Mouse (Mus musculus) lung, postnatal 10 days (tissue): ENCODE measurements around the gene Ddx21.
"Not testable (repeated sequence)": the region's sequence is repeated elsewhere in the genome, so short reads cannot be mapped to it uniquely, and the experiment has no call there.

Experiments
- DNase-seq: peaks from one replicate; pipeline ENCODE4 v3.0.0; 2021

Ddx21 gene

GRCm38 (mm10) chr10:62602177-62603040 is at the start of gene Ddx21:
Ddx21 (minus strand) TSS chr10:62602281.
- DNase-seq: peak; percentile 93

DNA sequence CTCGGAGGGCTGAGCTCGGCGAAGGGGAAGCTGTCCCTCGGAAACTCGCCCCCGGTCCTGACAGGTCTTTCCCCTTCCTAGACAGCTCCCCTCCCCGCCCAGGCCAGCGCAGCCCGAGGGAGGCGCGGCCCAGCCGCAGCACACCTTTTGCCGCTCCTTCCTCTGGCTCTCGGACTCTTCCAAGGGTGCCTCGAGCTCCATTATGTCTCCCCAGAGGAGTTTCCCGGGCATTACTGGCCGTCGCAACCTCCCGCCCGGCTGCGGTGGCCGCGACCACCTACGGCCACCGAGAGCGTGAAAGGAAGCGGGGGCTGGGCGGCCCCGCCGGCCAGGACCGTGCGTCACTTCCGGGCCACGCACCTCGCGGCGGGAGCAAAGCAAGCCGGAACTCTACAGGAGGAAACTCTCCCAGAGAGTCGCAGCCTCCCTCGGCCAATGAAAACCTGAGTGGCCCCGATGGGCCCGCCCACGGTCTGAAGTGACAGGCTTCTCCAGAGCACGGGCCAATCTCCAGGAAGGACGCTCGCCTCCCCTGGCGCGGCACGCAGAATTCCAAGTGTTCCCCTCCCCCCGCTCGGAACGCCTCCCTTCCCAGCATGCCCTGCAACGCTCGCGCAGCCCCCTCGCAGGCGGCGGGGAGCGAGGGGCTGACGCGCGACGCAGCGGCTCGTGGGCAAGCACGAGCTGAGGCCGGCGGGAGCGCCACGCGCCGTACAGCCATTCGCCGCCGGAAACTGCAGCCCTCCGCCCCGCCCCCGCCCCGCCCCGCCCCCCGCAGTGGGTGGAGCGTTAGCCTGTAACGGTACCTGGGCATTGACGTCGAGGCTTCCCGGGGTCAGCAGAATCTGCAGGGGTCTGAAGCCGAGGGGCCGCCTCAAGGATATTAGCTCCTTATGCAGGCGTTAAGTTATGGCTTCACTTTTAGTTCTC is 49.1 kb upstream of the Ddx21 start, which contains the start of gene Ddx50:
Gene Ddx50 (minus strand): TSS at position 338 of the 930 bp plus-strand sequence.
- DNase-seq: peak; percentile 100

DNA sequence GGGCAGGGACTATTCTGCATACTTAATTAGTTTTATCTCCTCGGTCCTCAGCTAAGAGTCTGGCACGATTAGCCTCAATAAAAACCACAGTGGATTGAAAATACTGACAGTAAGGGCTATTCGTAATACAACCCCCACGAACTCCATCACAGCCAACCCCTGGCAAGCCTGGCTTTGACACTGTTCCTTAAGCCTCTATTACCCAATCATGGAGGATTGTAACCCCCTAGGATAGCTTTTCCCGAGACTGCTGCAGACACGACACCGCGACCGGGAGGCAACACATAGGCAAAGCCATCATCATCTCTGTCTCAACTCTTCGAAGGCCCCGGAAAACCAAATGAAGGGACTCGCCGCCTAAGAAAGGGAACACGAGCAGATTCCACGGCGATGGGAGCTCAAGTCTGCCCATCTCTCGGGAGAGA is 48.3 kb upstream of the Ddx21 start:
- peak; percentile 40 for DNase-seq

DNA sequence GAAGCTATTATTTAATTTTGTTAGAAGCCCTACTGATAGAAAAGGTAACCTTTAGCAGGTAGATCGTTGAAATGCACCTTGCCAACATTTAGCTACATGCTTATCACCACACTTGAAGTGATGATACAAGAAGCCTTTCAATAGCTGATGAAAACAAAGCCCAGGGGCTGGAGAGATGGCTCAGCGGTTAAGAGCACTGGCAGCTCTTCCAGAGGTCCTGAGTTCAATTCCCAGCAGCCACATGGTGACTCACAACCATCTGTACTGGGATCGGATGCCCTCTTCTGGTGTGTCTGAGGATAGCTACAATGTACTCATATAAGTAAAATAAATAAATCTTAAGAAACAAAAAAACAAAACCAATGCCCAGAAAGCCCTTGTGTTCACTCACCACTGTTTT is 2.1 kb upstream of the Ddx21 start:
- no peak for DNase-seq

DNA sequence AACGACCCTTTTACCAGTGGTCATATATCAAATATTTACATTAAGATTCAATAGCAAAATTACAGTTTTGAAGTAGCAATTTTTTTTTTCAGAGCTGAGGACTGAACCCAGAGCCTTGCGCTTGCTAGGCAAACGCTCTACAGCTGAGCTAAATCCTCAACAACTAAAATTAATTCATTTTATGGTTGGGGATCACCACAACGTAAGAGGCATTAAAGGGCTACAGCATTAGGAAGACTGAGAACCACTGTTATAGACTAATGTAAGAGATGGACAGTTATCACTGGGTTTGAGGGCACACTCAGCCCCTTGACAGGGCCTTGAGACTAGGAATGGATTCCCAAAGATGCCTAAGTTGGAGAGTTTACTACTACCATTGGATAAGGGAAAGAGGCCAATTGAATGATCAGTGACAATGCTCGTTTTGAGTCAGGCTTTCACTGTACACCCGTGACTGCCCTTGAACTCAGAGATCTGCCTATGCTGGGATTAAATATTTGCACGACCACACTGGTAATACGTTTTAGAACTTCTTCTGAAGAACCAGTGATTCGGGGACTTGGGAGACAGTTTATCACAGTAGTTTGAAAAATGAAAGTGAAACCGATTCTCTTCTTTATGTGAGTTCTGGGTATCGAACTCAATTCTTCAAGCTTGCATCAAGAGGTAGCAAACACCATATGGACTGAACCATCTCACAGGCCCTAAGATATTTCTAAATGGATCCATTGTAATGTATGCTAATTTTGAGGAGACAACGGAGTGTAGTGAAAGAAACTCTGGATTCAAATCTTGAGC is 1.4 kb upstream of the Ddx21 start:
- no peak for DNase-seq

- DNase-seq: no peak
Measured at GRCm38 (mm10) chr10:62601833-62602176, 276 bp downstream of the Ddx21 start.

GRCm38 (mm10) chr10:62601053-62601791 is 859 bp downstream of the Ddx21 start:
- no peak for DNase-seq

DNA sequence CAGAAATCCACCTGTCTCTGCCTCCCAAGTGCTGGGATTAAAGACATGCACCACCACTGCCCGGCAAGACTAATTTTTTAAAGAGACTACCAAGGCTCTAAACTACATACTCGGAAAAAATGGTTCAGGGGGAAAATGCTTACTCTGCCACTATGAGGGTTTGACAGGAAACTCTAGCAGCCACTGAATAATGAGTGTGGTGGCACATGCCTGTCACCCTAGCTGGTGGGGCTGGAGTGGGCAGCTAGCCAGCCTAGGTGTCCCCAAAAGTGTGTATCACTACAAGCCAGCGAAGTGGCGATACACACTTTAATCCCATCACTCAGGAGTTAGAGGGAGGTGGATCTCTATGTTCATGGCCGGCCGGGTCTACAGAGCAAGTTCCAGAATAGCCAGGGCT is 2.0 kb downstream of the Ddx21 start:
- DNase-seq: no peak

- DNase-seq: not testable (repeated sequence)
Measured at GRCm38 (mm10) chr10:62599311-62599710, 2.8 kb downstream of the Ddx21 start.

- no peak for DNase-seq
Measured at GRCm38 (mm10) chr10:62592496-62592895, 9.6 kb downstream of the Ddx21 start.

- peak; percentile 95 for DNase-seq
Measured at GRCm38 (mm10) chr10:62590200-62590599, 11.9 kb downstream of the Ddx21 start.

- peak; percentile 11 for DNase-seq
Measured at GRCm38 (mm10) chr10:62588616-62589015, 13.5 kb downstream of the Ddx21 start.

DNA sequence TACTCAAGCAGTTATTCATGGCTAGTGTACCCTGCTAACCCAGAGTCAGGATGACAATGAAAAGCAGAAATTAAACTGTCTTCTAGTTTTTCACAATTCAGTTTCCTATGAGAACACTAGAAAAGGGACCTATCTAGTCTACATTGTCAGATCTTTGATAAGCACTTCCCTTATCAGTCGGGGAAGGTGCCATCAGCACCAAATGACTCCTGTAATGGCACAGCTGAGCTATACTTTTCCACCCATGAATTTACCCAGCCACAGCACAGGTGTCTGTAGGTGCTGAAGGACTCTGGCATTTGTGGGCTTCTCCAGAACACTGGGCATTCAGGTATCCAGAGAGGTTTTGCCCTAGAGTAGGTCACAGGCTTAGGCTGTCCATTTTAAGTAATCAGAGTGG is 18.8 kb downstream of the Ddx21 start:
- no peak for DNase-seq

GRCm38 (mm10) chr10:62582701-62583100 is 19.4 kb downstream of the Ddx21 start:
- no peak for DNase-seq

DNA sequence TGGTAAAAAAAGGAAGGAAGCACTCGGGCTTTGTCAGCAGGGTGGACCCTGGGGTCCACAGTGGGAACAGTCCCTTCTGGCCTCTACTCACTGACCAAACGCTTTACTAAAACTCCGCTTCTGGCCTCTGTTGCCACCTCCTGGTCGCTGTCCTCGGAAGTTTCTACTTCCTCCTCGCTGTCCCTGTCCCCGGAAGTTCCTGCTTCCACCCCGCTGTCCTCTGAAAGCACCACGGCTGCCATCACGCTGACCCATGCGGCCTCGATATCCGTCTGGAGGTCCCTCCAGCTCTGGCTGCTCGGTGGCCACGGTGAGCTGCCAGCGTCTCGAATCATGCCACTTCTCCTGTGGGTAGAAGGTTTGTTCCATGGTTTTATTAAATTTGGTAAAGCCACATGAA is 19.8 kb downstream of the Ddx21 start:
- DNase-seq: no peak

DNA sequence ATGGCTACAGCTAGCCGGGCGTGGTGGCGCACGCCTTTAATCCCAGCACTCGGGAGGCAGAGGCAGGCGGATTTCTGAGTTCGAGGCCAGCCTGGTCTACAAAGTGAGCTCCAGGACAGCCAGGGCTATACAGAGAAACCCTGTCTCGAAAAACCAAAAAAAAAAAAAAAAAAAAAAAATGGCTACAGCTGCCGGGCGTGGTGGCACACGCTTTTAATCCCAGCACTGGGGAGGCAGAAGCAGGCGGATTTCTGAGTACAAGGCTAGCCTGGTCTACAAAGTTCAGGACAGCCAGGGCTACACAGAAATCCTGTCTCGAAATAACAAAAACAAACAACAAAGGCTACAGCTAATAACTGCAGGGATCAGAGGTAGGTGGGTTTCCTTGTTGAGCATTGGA is 23.0 kb downstream of the Ddx21 start:
- DNase-seq: not testable (repeated sequence)

DNA sequence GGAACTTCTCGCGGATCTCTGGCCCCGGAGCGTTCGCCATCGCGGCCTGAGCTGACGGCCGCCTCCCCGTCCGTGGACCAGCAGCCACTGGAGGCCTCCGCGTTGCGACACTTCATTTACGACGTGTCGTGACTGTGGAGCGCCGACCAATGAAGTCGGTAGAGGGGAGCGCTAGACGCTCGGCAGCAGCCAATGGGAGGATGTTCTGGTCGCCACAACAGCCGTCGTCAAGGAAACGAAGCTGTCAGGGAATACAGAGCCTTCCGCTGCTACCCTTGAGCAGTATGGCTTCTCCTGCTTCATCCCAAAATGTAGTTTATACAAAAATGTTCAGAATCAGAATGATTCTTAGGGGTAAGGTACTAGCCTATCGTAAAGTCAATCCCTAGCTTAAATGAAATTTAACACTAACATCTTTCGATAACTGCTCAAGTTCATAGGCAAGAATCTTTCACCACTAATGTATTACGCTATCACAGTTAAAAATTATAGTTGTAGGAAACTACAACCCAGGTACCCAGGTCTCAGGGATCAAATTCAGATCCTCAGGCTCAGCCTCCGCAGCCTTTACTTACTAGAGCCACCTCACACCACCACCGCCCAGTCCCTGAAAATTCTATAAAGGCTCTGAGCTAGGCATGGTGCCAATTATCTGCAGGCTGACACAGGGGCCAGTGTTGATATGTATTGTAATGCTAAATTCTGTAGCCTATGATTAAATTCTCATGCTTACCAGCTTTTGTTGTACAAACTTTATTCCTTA is 23.6 kb downstream of the Ddx21 start, which contains the start of gene Kif1bp:
Gene Kif1bp (minus strand): TSS at position 120 of the 763 bp plus-strand sequence.
- DNase-seq: peak; percentile 99

- DNase-seq: no peak
Measured at GRCm38 (mm10) chr10:62577673-62578337, 24.3 kb downstream of the Ddx21 start.

DNA sequence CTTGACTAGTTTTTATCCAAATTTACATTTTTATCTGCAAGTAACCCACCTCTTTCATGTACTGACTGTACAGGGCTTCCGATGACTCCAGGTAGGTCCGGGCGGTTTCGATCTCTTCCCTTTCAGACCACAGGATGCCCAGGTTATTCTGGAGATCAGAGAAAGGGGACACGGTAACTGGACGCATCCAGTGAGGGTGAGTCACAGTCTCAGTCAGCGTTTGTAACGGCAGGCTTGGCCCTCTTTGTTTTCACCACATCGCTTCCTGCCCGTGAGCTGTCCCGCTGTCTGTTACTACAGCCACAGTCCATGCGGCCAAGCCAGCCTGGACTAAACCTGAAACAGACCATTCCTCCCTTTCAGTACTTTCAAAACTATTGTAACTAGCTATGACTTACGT is 27.1 kb downstream of the Ddx21 start:
- DNase-seq: no peak

DNA sequence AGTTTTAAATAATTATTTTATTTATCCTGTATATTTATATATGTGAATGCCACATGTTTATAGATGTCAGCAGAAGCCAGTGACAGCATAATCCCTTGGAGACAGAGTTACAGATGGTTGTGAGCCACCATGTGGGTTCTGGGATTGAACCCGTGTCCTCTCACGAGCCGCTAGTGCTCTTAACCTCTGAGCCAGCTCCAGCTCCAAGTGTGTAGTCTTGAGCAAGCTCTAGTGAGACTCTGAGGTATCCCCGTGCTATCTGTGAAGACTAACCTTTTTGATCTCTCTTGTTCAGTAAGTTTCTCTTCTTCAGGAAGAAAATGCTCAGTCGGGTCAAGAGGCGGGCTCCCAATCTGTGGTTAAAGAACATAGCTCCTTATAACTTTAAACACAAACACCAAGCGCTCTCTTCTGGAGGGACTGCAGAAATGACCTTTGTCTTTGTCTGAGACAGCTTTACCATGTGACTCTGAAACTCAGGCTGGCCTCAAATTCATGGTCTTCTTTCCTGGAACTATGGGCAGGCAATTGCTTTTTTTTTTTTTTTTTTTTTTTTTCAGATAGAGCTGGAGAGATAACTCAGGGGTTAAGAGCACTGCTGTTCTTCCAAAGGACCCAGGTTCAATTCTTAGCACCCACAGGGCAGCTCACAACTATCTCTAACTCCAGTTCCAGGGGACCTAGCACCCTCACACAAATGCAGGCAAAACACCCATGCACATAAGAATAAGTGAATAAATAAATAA is 31.8 kb downstream of the Ddx21 start:
- DNase-seq: no peak
